Mouse (Mus musculus): Measurements from ENCODE around the gene Farp1.

The Farp1 gene

DNA sequence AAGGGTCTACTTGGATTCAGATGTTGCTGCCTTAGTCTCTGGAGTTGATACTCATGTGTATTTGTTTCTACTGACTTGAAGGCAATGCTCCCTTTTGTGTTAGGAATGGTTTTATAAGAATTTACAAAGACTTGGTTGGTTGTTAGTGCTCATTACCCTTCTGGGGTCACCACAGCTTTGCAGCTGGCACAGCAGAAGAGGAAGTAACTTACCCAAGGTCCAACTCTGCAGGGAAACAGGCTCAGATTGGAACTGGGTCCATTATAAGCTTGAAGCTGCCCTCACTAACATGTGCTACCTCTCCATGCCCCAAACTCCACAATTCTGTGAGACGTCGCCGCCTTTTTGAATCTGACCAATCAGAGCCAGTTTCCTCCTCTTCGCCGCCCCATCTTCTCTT is 22.8 kb downstream of the Farp1 start:
- in situ Hi-C loops (cut with MboI, MseI) = no loop called here

DNA sequence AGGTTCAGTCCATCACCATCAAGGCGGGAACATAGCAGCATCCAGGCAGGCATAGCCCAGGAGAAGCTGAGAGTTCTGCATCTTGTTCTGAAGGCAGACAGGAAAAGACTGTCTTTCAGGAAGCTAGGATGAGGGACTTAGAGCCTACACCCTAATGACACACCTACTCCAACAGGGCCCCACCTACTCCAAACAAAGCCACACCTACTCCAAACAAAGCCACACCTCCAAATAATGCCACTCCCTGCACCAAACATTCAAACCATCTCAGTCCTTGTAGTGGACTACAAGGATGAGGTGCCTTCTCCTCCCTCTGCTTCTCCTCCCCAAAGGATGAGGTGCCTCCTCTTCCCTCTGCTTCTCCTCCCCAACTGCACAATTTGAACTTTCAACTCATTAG is 23.5 kb downstream of the Farp1 start:
- in situ Hi-C loops (cut with MboI, MseI) = no loop called here

DNA sequence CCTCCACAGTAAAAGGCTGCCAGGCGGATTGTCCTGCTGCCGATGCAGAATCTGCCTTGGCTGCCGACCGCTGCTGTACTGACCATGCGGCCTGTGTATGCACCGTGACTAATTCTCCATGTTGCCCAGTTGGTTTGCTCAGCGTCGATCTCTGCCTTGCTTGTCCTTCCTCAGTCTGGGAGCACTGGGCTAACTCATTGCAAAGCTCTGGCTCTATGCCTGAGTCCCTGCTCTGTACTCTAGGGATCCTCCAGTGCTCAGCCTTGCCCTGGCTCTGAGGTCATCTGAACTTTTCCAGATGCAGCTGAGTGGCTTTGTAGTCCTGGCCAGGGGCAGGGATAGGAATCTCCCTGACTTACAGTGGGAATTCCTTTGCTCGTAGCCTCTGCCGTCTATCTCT is 24.3 kb downstream of the Farp1 start:
- in situ Hi-C loops (cut with MboI, MseI) = no loop called here

DNA sequence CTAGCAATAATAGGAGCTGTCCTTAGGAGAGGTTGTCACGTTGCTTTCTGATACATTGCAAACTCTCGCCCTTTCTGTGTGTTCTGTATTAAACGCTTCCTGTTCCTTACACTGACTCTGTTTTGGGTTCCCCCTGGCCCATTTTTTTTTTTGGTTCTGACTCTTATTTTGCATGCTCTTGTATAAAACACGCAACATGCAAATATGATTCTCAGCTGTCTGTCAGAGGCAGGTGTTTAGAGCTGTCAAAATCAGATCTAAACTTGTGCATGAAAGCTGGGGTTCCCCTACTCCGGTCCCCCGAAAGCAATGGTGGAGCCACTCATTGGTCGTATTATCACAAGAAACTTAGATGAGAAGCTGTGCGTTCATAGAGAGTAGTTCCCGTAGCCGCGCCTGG is 25.5 kb downstream of the Farp1 start:
- in situ Hi-C loops (cut with MboI, MseI) = no loop called here

DNA sequence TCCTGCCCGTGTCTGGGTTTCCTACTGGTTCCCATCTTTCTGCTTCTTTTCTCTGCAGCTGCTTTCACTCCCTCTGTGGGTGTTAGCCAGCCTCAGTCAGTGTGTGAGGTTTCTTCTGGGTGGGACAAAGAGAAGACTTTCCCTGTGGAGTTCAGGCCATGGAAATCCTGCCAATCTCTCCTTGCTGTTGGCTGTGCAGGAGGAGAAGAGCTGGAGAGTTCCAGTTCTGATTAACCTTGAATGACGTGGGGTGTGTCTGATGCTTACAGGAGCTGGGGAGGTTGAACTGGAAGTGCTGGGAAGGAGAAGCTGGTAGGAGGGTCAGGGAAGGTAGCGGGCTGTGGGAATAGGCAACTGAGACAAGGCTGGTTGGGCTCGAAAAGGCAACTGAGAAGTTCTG is 26.7 kb downstream of the Farp1 start:
- in situ Hi-C loops (cut with MboI, MseI) = no loop called here

DNA sequence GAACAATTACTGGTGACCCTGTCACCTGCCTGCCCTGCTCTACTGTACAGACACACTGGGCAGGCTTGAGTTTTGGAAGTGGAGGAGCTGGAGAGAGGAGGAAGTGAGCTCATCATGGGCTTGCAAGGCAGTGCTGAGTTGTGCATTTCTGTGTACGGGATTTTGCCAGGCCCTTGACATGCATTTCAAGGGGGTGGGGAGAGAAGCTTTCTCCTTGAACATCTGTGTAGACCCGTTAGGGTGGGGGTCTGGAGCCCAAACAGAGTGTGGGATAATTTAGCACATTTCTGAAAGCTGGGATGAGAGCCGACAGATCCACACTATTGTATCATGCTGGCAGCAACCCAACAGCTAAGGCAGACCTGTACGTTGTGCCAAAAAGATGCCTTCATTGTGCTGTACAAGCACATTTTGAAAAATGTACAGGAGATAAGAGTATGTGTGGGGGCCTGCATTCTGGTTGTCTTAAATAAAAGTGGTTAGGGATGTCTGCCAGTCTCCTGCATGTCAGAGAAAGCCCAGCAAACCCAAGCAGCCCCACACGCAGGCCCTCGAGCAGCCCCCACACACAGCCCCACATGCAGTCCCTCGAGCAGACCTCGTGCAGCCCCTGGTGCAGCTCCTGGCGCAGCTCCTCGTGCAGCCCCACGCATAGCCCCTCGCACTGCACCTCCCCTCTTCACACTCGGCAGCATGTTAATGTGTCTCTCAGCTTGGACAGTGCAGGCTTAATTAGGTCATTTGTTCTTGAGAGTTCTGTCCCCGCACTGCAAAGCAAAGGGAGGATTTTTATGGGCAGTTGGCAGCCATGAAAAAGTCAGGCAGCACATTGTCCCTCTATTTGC is 27.5 kb downstream of the Farp1 start:
- in situ Hi-C loops (cut with MboI, MseI) = no loop called here

DNA sequence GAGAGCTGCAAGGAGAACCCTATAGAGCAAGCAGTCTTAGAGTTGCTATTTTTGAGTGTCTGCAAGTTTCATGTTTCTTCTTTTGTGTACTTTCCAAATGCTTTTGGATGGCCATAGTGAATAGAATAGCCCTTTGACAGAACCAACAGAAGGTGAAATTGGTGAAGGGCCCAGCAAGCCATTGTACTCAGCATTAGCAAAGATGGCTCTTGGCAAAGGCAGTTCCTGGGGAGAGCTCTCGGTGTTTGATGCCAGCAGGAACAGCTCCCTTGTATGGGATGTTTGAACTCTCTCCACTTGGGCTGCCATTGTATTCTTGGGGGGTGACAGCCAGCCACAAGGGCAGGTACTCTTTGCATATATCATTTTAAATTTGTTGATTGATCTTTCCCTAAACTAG is 29.7 kb downstream of the Farp1 start:
- in situ Hi-C loops (cut with MboI, MseI) = no loop called here

DNA sequence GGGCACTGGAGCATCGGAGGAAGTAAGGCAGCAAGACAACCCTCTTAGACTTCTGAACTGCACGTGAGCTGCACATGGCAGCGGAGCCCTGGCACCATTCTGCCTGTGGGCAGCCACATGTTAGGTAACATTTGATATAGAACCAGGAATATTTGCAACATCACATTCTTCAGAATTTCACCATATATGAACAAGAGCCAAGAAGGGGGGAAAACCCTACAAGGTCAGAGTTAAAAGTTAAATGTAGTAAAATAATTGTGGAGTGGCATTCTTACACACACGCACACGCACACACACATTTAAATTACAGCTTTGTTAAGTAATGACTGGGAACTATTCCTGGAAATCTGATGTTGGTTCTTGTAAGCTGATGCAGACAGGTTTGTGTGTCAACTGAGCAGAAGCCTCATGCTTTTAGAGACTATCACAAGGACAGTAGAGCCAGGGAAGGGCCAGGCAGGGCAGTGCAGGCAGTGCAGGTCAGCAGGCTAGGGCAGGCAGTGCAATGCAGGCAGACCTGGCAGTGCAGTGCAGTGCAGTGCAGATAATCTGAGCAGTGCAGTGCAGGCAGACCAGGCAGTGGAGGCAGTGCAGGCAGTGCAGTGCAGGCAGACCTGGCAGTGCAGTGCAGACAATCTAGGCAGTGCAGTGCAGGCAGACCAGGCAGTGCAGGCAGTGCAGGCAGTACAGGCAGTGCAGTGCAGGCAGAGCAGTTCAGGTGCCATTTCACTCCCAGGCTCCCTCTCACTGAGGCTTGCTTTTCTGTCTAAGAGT is 38.3 kb downstream of the Farp1 start:
- in situ Hi-C loops (cut with MboI, MseI) = no loop called here

DNA sequence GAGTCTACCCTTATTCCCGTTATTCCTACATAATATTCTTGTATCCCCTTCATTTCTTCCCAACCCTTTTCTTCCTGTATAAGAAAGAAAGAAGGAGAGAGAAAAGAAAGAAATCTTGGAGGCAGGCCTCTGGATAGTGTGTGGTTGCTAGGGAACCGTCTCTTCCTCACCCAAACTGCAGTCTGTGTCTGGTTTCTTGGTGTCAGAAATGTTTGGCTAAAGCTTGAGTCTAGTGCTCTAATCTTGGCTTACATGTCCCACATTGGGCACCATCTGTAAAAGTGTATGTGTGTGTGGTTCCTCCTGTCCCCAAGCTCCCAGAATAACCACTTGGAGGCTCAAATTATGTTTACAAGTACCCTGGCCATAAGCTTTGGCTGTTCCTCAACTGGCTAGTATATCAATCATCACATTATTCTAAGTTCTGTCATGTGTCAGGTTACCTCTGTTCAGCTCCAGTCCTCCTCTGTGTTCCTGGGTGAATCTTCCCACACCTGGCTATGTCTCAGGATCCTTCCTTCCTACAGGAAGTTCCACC is 39.3 kb downstream of the Farp1 start:
- in situ Hi-C loops (cut with MboI, MseI) = no loop called here

DNA sequence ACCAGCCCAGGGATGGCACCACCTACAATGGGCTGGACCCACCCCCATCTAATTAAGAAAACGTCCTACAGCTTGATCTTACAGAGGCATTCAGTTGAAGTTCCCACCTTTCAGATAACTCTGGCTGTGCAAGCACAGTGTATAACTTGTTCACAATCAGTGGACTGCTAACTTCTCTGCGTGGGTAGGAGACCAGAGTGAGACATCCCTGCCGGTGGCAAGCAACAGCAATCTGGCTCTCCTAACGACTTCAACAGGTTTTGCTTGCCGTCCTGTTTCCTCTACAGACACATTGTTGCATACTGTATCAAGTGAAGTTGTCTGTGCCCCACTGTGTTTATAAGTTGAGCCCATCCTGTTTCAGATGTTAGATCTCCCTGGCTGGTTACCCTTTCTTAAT is 45.7 kb downstream of the Farp1 start:
- in situ Hi-C loops (cut with MboI, MseI) = no loop called here

DNA sequence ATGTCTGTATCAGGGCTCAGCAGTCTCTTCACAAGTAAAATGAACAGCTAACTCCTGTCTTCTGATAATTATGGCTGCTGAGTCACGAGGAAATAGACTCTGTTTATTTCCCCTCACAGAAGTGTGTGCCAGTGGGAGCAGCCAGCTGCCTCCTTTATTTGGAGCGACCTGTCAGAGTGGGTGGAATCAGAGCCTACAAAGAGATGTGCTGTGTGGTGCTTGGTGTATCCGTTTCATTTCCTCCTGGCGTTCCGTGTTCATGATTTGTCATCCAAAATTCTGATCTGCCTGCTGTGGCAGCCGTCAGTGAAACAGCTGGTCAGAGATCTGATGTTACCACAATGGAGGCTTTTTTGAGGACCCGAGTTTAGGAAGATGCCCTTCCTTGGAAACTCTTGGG is 47.3 kb downstream of the Farp1 start:
- in situ Hi-C loops (cut with MboI, MseI) = no loop called here

DNA sequence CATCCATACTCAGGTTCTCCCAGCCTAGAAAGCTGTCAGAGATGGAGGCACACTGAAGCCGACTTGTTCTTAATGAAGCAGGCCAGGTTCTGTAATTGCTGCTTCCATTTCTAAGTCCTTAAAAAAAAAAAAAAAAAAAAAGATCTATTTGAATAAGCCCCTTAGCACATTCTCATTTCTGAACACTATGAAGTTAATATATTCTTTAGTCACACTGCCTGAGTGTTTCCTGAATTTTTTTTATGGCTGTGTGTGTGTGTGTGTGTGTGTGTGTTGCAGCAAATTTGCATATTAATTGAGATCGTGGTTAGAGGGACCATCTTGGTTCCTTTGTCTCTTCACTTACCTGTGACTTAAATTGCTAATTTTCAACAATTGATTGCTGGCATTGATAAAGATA is 47.8 kb downstream of the Farp1 start:
- in situ Hi-C loops (cut with MboI, MseI) = no loop called here

DNA sequence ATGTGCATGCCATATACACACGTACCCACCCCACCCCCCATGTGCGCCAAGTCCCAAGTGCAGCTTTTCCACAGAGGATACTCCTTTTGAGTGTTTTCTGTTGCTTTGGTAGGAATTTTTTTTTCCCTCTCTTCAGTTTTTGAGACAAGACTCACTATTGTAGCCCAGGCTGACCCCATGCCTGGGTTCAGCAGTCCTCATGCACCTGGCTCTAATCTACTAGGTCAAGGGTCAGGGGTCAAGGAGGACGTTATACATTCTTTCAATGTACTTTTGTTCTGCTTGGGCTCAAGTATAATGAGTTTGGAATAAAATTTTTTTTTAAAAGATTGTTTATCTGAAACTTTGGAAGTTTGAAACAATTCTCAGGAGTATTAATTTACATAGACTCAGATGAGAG is 48.4 kb downstream of the Farp1 start:
- in situ Hi-C loops (cut with MboI, MseI) = no loop called here

DNA sequence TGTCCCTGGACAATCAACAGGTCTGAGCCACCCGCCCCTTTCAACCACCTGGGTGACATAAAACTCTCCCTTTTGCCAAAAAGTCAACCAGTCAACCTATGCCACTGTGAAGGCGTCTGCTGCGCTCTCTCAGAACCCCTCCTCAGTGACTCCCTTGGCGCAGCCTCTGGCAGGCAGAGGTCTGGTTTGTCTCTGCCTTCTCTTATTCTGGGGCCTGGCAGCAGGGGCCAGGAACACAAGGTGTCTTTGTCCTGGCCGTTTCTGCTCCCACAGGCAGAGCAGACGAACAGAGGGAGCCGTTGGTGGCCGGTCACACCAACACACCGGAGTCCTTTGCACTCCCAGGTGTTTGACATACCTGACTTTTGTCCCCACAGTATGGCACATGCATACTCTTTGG is 57.5 kb downstream of the Farp1 start:
- in situ Hi-C loops (cut with MboI, MseI) = no loop called here

DNA sequence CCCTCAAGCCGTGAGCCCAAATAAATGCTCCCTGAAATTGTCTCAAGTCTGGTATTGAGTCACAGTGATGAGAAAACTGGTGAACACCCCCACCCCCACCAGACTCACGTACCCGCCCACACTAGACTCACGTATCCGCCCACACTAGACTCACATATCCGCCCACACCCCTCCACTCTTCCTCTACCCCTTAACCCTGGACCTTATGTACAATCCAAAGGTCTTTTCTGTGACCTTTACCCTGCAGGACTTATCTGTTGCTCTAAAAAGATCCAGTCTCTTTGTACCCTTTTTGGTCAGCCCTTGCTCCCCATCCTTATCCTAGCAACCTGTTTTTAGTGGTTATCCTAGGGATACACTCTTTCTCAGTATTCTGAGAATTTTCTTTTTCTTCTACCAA is 58.9 kb downstream of the Farp1 start:
- in situ Hi-C loops (cut with MboI, MseI) = no loop called here

DNA sequence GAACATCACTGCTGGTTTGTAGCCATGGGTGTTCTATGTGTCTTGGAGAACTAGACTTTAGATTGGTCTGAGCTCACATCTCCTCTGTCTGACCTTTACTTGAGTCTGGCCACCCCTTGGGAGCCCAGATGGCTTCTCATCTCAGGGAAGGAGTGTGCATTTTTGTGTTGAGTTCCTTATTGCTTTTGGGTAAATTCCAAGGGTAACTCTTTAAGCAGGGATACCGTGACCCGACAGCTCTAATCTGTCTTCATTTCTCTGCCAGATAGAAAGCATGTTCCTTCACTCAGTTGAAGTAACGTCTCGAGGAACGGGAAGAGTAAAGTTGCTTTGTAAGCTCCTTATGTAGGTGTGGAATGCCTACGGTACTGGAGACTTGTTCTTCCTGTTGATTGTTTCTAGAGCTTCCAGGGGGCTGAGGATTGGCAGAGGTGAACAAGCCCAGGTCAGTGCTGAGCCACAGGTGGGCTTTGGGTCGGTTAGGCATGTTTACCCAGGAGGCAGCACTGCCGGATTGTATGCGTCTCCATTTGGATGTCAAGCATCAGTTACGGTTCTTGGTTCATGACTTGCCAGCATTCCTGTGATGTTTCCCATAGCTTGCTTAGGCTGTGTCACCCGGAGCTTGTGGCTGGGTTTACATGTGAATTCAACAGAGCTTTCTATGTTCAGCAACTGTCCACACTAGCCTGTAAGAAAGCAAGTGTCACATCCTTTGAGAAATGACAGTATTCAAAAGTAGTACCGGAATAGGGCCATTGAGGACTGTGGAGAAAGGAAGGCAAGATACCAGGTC is 62.8 kb downstream of the Farp1 start:
- in situ Hi-C loops (cut with MboI, MseI) = no loop called here

DNA sequence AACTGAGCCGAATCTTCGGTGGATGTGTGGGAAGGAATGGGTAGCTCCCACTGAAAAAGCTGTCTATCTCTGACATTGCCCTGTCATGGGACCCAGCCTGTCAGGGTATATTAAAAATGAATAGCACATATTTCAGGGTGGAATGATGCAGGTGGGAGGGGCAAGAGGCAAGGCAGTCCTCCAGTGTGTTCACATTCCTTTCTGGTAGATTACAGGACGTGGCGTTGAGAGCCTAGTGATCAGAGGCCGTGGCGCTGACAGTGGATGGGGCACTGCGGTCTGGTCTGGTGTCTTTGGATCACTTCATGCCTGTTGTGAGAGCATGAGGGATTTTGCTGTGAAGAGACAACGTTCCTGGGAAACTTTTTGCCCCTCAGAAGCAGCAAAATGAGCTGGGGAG is 64.1 kb downstream of the Farp1 start:
- in situ Hi-C loops (cut with MboI, MseI) = no loop called here

DNA sequence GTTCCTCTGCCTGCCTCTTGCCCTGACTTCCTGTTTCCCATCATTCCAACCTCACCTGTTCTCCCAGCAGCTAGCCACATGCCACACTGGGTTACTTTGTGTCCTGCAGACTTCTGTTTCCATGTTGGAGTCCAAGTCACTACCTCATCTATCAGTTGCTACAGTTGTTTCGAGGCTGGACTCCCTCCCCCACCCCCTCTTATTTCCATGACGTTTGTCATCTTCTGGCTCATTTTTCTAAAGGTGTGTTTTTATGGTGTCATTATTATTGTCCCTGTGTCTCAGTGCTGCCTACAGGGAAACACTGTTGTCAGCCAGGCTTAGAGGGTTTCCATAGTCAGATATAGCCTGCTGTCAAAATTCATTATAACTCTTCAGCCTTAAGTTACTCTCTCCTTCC is 64.9 kb downstream of the Farp1 start:
- in situ Hi-C loops (cut with MboI, MseI) = no loop called here

DNA sequence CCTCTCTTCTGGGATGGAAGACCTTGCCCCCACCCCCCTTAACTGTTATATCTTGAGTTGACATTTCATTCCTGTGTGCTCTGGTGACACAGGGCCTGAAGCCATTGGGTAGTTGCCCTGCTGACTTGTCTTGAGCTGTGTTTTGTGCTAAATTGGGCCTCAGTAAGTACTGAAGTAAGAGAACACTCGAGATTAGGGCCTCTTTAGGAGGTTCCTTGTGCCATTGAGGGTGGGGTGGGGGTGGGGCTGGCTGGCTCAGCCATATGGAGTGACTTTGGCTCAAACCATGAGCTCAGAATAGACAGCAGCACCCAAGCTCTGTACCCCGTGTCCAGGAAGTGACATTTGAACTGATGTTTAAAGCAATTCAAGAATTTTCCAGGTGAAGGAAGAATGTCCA is 65.8 kb downstream of the Farp1 start:
- in situ Hi-C loops (cut with MboI, MseI) = no loop called here

DNA sequence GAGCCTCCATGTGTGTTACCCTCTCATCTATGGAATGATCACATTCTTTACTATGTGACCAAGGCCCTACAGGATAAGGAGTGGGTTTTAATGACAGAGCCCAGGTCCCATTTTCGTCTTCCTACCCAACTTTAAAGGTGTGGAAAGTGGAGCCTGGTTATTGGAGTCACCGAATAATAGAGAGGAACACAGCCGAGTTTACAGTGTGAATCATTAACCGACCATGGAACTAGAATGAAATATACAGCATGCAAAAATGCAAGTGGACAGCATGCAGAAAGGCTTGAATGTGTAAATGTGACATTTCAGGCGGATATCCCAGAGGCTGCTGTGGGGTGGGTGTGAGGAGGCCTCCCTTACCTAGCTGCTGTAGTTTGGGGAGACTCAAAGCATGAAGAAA is 66.5 kb downstream of the Farp1 start:
- in situ Hi-C loops (cut with MboI, MseI) = no loop called here

DNA sequence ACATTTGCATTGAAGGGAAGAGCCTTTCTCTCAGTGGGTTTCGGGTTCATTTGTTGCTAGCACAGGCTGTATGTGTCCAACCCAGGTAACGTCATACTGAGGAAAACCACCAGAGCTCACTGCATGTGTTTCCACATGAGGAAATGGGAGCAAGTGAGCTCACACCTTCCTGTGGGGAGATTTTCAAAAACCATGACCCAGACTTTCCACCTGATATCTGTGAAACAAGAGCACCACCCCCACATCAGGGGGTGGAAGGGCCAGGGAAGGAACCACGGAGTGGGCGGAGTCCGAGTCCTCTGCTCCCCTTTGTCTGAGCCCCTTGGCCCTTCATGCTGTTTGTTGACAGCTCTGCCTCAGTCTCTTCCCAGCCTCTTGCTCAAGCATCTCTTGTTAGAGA is 67.6 kb downstream of the Farp1 start:
- in situ Hi-C loops (cut with MboI, MseI) = no loop called here

DNA sequence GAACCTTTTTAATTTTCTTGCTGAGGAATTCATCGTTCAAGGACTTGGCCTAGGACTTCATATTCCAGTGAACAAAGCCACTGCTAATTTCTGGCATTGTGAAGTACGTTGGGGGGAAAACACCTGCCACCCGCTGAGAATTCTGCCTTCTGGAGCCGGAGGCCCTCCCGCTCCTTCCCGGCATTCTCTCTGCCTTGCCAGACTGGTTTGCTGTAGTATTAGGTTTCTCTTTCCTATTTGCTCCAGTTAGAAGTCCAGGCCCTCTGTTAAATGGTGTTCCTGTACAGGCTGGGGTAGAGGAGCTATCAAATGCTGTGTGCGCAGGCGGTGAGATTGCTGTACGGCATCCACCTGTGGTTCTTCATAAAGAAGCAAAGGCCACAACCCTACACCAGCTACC is 68.5 kb downstream of the Farp1 start:
- in situ Hi-C loops (cut with MboI, MseI) = no loop called here
